Mouse (Mus musculus) retina, postnatal 7 days (tissue): Measurements from ENCODE around the gene Serpinb1a.

ENCODE experiments used
- DNase-seq: peaks from one replicate; pipeline ENCODE4 v3.0.0-alpha.2; 2012; ENCODE audit warnings: low read depth, low spot score

Gene Serpinb1a

GRCm38 (mm10) chr13:32839314-32839713 lies 11.7 kb downstream of the Serpinb1a start:
- no peak for DNase-seq

DNA sequence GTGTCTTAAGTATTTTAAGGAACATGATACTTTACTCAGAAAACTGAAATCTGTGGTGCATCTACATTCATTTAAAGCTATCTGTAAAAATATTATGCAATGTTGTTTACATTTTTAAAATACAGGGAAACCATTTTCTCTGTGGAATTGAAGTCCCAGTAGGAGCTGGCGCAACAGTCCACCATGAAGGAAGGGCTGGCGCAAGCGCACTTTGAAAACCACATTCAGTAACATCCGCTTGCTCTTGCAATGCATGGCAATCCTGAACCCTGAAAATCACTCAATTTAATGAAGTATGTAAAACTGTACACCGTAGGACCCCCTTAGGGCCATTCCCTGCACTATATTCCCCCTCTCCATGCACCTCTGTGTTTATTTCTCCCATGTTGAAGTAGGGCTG lies 16.5 kb downstream of the Serpinb1a start:
- no peak for DNase-seq

DNA sequence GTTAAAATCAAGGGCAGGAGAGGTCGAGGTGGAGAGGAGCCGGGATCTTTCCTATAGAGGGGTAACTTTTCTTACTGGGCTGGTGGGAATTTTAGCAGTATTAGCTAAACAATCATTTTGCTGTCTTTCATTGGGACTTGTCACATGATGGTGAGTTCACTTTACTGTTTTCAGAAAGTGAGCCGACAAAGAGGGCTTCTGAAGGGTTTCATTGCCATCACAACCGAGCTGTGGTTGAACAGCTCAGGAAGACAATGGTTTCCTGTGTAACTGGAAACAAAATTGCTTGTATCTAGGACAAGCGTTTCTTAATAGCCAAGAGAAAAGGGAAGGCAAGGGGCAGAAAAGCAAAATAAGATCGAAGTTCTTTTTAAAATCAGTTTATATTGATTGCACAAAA lies 17.7 kb downstream of the Serpinb1a start:
- no peak for DNase-seq

- no peak for DNase-seq
These were observed 18.2 kb downstream of the Serpinb1a start for GRCm38 (mm10) chr13:32832776-32833175.

- no peak for DNase-seq
These were observed 19.3 kb downstream of the Serpinb1a start for GRCm38 (mm10) chr13:32831505-32832273.

GRCm38 (mm10) chr13:32828886-32829285 lies 22.1 kb downstream of the Serpinb1a start:
- DNase-seq: no peak

- DNase-seq: no peak
These were observed 23.0 kb downstream of the Serpinb1a start for GRCm38 (mm10) chr13:32827951-32828350.

GRCm38 (mm10) chr13:32827111-32827822 lies 23.7 kb downstream of the Serpinb1a start:
- DNase-seq: no peak

GRCm38 (mm10) chr13:32825546-32825945 lies 25.4 kb downstream of the Serpinb1a start:
- no peak for DNase-seq

- no peak for DNase-seq
These were observed 26.3 kb downstream of the Serpinb1a start for GRCm38 (mm10) chr13:32824377-32825330.

DNA sequence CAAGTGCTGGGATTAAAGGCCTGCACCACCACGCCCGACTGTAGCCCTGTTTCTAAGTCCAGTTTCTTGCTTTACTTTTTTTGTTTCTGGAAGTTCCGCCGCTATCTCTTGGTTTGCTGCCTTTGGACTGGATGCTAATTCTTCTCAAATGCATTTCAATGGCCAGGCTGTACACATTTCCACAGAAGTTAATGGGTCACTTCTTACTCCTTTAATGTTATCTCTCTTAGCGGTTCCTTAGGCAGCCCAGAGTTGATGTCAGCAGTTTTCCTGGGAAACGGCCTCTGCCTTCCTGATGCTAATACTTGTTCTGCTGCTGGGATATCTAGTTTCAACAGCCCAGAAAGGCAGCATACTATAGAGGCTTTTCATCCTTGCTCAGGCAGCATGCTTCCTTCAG lies 27.9 kb downstream of the Serpinb1a start:
- DNase-seq: no peak

DNA sequence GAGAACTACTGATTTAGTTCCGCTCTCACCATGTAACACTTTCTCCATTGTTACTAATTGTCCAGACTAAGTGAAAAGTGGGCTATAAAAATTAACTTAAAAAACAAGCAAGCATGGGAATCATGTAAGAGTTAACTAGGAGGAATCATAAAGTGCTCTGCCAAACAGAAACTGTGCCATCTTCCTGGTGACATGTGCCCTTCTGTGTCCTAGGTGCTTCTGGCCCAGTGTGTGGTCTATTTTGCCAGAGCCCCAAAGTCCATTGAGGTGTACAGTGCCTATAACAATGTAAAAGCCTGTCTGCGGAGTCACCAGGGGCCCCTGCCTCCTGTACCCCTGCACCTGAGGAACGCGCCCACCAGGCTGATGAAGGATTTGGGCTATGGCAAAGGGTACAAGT lies 29.3 kb downstream of the Serpinb1a start:
- DNase-seq: no peak

DNA sequence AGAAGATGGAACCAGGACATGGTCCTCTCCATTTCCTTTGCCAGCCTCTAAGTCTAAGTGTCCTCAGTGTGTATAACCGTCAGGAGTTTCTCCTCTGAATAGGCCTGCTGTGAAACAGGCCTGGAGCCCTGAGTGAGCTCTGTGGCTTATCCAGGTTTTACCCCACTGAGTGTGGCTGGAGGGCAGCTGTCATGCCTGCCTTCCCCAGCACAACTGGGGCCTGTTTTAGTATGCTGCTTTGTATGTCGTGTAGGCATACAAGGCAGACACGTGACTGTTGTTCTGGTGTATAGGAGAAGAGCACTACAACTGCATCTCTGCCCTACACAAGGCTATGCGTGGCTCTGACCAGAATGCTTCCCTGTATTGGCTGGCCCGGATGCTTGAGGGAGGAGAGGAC lies 31.1 kb downstream of the Serpinb1a start:
- DNase-seq: no peak

GRCm38 (mm10) chr13:32819241-32819640 lies 31.7 kb downstream of the Serpinb1a start:
- DNase-seq: no peak

DNA sequence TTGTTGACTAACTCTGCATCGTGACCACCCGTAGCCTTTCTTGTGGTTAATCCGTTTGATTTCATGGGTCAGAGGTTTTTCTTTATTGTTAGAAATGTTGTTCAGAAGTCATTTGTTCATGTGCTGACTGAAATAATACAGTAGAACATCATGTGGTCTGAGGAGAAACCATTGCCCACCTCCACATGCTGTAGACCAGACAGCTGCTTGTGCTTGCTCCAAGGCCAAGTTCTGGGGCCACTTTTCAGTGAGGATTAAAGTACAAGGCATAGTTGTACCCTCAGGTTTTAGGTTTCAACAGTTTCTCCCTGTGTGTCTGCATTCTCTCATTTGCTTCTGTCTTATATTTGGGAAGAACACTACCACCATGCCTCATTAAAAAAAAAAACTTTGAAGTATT lies 43.4 kb downstream of the Serpinb1a start:
- DNase-seq: no peak

DNA sequence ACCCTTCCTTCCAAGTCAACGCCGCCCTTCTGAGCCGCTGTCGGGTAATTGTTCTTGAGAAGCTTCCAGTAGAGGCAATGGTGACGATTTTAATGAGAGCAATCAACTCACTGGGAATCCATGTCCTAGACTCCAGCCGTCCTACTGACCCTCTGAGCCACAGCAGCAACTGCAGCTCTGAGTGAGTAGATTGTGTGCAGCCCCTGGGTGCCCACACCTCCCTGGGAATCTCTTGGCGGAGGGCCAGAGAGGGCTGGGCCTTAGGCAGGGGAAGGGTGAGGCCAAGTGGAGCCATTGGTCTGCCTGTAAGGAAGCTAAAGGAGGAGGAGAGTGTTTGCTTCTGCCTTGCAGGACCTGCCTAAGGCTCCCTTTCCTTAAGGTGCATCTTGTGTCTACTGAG lies 44.2 kb downstream of the Serpinb1a start:
- peak; percentile 24 for DNase-seq

GRCm38 (mm10) chr13:32803701-32804345 lies 47.2 kb downstream of the Serpinb1a start:
- no peak for DNase-seq

GRCm38 (mm10) chr13:32802259-32803081 lies 48.5 kb downstream of the Serpinb1a start, which contains the start of gene D930007J09Rik:
Gene D930007J09Rik, minus strand, starts transcription at chr13:32802849.
- peak; percentile 47 for DNase-seq

DNA sequence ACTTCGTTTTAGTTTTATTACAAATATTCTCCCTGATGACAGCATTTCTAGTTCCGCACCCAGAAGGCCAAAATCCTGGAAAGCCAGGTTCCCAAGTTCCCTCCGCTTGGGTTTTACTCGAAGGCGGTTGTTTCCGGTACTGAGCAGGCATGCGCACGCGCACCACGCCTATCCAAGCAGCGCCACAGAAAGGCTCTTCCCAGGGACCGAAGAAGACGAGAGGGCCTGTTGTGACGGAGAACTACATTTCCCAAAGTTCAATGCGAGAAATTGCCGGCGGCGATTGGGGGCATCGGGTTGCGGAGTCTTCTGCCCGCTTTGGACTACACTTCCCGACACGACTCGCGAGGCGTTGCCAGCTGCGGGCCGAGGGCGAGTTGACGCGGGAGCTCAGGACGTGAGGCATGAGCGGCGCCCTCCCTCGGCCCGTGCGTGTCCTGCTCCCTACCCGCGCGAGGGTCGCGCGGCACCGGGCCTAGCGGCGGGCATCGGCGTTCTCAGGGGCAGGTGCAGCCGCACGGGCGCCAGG lies 49.2 kb downstream of the Serpinb1a start, which contains the start of gene Wrnip1:
Wrnip1 (plus strand) TSS at position 346 of the 529 bp plus-strand sequence.
- DNase-seq: peak; percentile 99

DNA sequence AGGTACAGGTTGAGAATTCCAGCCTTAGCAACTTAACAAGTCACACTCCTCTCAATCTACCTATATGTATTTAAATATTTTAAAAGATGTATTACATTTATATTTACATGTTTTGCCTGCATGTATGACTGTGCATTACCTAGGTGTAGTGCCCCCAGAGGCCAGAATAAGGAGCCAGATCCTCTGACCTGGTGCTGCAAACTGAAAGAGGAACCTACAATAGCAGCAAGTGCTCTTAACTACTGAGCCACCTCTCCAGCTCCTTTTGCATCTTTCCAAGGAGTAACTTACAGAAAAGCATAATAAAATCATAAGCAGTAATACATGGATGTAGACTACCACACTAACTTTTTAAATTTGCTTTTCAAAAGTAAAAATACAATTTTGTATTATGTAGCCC lies 50.1 kb downstream of the Serpinb1a start:
- no peak for DNase-seq
